Comparison of ENCODE assay signal across 8 mouse cellular contexts in the genomic region with DNA sequence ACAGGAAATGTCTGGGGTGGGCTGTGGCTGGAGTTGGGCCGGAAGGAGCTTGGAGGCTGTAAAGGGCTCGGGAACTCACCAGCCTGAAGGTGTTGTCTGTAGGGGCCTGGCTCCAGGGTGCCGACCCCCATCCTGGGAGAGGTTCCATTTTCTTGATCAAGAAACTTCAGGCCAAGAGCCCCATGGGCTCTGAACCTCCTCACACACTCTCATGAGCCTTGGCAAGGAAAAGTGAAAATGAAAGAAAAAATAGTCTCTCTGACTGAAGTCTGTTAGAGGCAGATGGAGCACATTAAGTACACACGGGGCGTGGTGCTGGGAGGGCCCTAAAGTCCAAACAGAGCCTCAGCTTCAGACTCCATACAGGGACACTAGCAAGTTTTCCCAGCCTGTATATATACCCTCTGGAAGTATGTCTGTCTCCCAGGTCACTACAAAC. TPM values are rescaled to one million over a fixed set of nuclear protein-coding genes. Genes with fewer than 3 reads are reported as not detected.
DNase-seq lines count a peak whose midpoint lies in the region; ATAC-seq lines count a peak whose summit lies in the region.

No protein-coding gene starts in this region.

- no peaks in the 10 kb centered on the region for H3K36me3 ChIP-seq in heart, embryonic 12.5 days
- peaks cover 35% of the 10 kb centered on the region for H3K36me3 ChIP-seq in megakaryocyte, embryonic 14.5 days (replicated peaks; ENCODE audit: low read length)

- H3K27me3 ChIP-seq in heart, embryonic 12.5 days (replicated peaks), result peaks cover 6% of the 10 kb centered on the region; the same call in 1 of the 2 replicates
- peaks cover 10% of the 10 kb centered on the region for H3K27me3 ChIP-seq in megakaryocyte, embryonic 14.5 days (replicated peaks)

- peak overlapping the region; percentile 22 for H3K4me3 ChIP-seq in heart, embryonic 12.5 days
- H3K4me3 ChIP-seq in megakaryocyte, embryonic 14.5 days (replicated peaks), result peak overlapping the region; percentile 90

- WGBS in heart, embryonic 12.5 days, result 42% methylated on average over 5 of the region's 5 CpGs

- H3K9me3 ChIP-seq in heart, embryonic 12.5 days (replicated peaks), result 0 out of 2 replicates have a peak, but pooled peaks cover 4% of the 10 kb centered on the region
- H3K9me3 ChIP-seq in megakaryocyte, embryonic 14.5 days, result peaks cover 13% of the 10 kb centered on the region

- H3K27ac ChIP-seq in heart, embryonic 12.5 days (ENCODE audit: poor library complexity, severe bottlenecking), result peak overlapping the region; percentile 19; the same call in 1 of the 2 replicates

- no peak overlapping the region; the same call in 1 of the 2 replicates for H3K9ac ChIP-seq in heart, embryonic 12.5 days

- peak overlapping the region; percentile 46 for H3K4me2 ChIP-seq in heart, embryonic 12.5 days

- H3K4me1 ChIP-seq in heart, embryonic 12.5 days (replicated peaks), result peaks cover 21% of the 10 kb centered on the region
- H3K4me1 ChIP-seq in megakaryocyte, embryonic 14.5 days, result peaks cover 50% of the 10 kb centered on the region

- DNase-seq in A20 (ENCODE audit: low read depth, low spot score), result peak; percentile 84
- peak; percentile 49 to 59 for DNase-seq in kidney, postnatal 36 days
- no peak for DNase-seq in ovary, postnatal 14 days (ENCODE audit: low spot score)
- no peak for DNase-seq in urinary bladder, adult 2 months (ENCODE audit: low spot score)
- no peak for DNase-seq in layer of hippocampus, adult 9-10 months (ENCODE audit: low spot score)

- ATAC-seq in activated CD4-positive, CD25-positive, alpha-beta regulatory T cell, adult 4 months, result peak; percentile 84
- peak; percentile 65; the same call in 1 of the 2 replicates for ATAC-seq in heart, embryonic 12.5 days (ENCODE audit: insufficient number of reproducible peaks, low FRiP score)

RNA-seq across cellular contexts. Expression of a gene that starts 0.4 kb away (rescaled TPM):
- 100 to 1,000 TPM in 1 of 2 experiments, 10 to 100 TPM in 1; 57.3 to 109 TPM for polyA plus RNA-seq in activated CD4-positive, CD25-positive, alpha-beta regulatory T cell, adult 4 months (2017; shearing (Covaris generic))
- 1.8 and 2.9 TPM in 2 replicates for polyA plus RNA-seq in heart, embryonic 12.5 days (2016; fragmentation: Nextera tagmentation; extraction: Ambion mirVana)
- 5.4 TPM in 1 of 2 replicates, not detected in the other for polyA plus RNA-seq in megakaryocyte, embryonic 14.5 days (2012; ENCODE audit: insufficient read depth, low replicate concordance)
- polyA plus RNA-seq in urinary bladder, adult 2 months (2012; rRNA removed), result 18.8 and 21.4 TPM in 2 replicates

RNA-seq across cellular contexts. Expression of a gene that starts 29.0 kb away (rescaled TPM):
- 1 to 10 TPM; 6.5 to 7.6 TPM for polyA plus RNA-seq in activated CD4-positive, CD25-positive, alpha-beta regulatory T cell, adult 4 months (2017; shearing (Covaris generic))
- 35.8 and 38.5 TPM in 2 replicates for polyA plus RNA-seq in heart, embryonic 12.5 days (2016; fragmentation: Nextera tagmentation; extraction: Ambion mirVana)
- 13.1 TPM in 1 of 2 replicates, not detected in the other for polyA plus RNA-seq in megakaryocyte, embryonic 14.5 days (2012; ENCODE audit: insufficient read depth, low replicate concordance)
- polyA plus RNA-seq in urinary bladder, adult 2 months (2012; rRNA removed), result 33.1 and 35.2 TPM in 2 replicates

RNA-seq across cellular contexts. Expression of a gene that starts 32.8 kb away (rescaled TPM):
- 1 to 10 TPM; 1.0 to 1.1 TPM for polyA plus RNA-seq in activated CD4-positive, CD25-positive, alpha-beta regulatory T cell, adult 4 months (2017; shearing (Covaris generic))
- polyA plus RNA-seq in heart, embryonic 12.5 days (2016; fragmentation: Nextera tagmentation; extraction: Ambion mirVana), result 0.70 TPM in 1 of 2 replicates, not detected in the other
- 0.23 TPM in 1 of 2 replicates, not detected in the other for polyA plus RNA-seq in megakaryocyte, embryonic 14.5 days (2012; ENCODE audit: insufficient read depth, low replicate concordance)
- polyA plus RNA-seq in urinary bladder, adult 2 months (2012; rRNA removed), result 0.06 and 0.07 TPM in 2 replicates

RNA-seq across cellular contexts. Expression of a gene that starts 36.0 kb away (rescaled TPM):
- 10 to 100 TPM; 37.4 to 40.1 TPM for polyA plus RNA-seq in activated CD4-positive, CD25-positive, alpha-beta regulatory T cell, adult 4 months (2017; shearing (Covaris generic))
- polyA plus RNA-seq in heart, embryonic 12.5 days (2016; fragmentation: Nextera tagmentation; extraction: Ambion mirVana), result 45.7 and 46.2 TPM in 2 replicates
- 5.4 and 13.1 TPM in 2 replicates for polyA plus RNA-seq in megakaryocyte, embryonic 14.5 days (2012; ENCODE audit: insufficient read depth, low replicate concordance)
- polyA plus RNA-seq in urinary bladder, adult 2 months (2012; rRNA removed), result 39.8 and 45.9 TPM in 2 replicates

RNA-seq across cellular contexts. Expression of a gene that starts 58.5 kb away (rescaled TPM):
- not detected for polyA plus RNA-seq in activated CD4-positive, CD25-positive, alpha-beta regulatory T cell, adult 4 months (2017; shearing (Covaris generic))
- 0.20 and 0.44 TPM in 2 replicates for polyA plus RNA-seq in heart, embryonic 12.5 days (2016; fragmentation: Nextera tagmentation; extraction: Ambion mirVana)
- 1.2 TPM in 1 of 2 replicates, not detected in the other for polyA plus RNA-seq in megakaryocyte, embryonic 14.5 days (2012; ENCODE audit: insufficient read depth, low replicate concordance)
- 0.06 and 0.07 TPM in 2 replicates for polyA plus RNA-seq in urinary bladder, adult 2 months (2012; rRNA removed)

Comparison
In these comparisons a context has a peak if more than half of its experiments do, and no peak if none do; other contexts are left out.
1. DNase-seq: peak in A20 (single experiment) and kidney, postnatal 36 days (2 of 2); none in ovary, postnatal 14 days (single experiment), urinary bladder, adult 2 months (single experiment) and layer of hippocampus, adult 9-10 months (single experiment).